In the genomic region with DNA sequence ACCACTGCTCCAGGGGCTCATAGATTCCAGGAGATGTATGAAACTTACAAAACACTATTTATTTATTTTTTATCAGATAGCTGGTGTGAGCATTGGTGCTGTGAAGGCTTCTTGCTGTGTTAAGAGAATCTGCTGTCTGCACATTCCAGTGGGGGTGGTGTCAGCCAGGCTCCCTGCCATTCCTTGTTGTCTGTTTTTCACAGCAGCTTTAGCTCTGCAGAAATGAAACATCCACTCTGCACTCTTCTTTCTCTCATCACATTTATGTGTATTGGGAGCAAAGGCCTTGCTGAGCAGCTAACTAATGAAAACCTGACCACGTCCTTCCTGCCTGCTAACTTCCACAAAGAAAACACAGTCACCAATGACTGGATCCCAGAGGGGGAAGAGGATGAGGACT, we compare ENCODE assay signal across 11 mouse cellular contexts.
"Had no signal": no experiment of that assay in that cellular context is flagged by ENCODE, and none has a peak within 500 bp of the region (broad histone marks: within the 10 kb centered on the region; RNA-seq: fewer than 3 reads in every experiment).

No protein-coding gene starts in this region.

- DNase-seq: kidney, adult 18-20 months; kidney, postnatal 25 days; layer of hippocampus, adult 9-11 months; lung, adult 18-20 months; lung, postnatal 36 days; right cerebral cortex, postnatal 14 days; thymus, postnatal 36 days had no signal

- ATAC-seq: intestine, embryonic 15.5 days; midbrain, embryonic 13.5 days had no signal

- H3K27me3 ChIP-seq: intestine, embryonic 15.5 days; midbrain, embryonic 13.5 days; stomach, embryonic 15.5 days had no signal

- H3K27ac ChIP-seq: intestine, embryonic 15.5 days; limb, embryonic 10.5 days; midbrain, embryonic 13.5 days; stomach, embryonic 15.5 days had no signal

- H3K4me3 ChIP-seq: intestine, embryonic 15.5 days; limb, embryonic 10.5 days; midbrain, embryonic 13.5 days; stomach, embryonic 15.5 days had no signal

- H3K9ac ChIP-seq: intestine, embryonic 15.5 days; midbrain, embryonic 13.5 days; stomach, embryonic 15.5 days had no signal

- H3K4me2 ChIP-seq: intestine, embryonic 15.5 days; midbrain, embryonic 13.5 days; stomach, embryonic 15.5 days had no signal

- H3K4me1 ChIP-seq: intestine, embryonic 15.5 days; limb, embryonic 10.5 days; midbrain, embryonic 13.5 days; stomach, embryonic 15.5 days had no signal

- H3K9me3 ChIP-seq: intestine, embryonic 15.5 days; limb, embryonic 10.5 days; midbrain, embryonic 13.5 days; stomach, embryonic 15.5 days had no signal

- H3K36me3 ChIP-seq: intestine, embryonic 15.5 days; stomach, embryonic 15.5 days had no signal
